Mouse (Mus musculus): ENCODE results near the gene Atp11a. TPM values are rescaled to one million over a fixed set of nuclear protein-coding genes. Genes with fewer than 3 reads are reported as not detected.

The Atp11a gene
- total and polyA plus RNA-seq, 3 experiments = 20.9 to 39.7 TPM; not detected in 1

DNA sequence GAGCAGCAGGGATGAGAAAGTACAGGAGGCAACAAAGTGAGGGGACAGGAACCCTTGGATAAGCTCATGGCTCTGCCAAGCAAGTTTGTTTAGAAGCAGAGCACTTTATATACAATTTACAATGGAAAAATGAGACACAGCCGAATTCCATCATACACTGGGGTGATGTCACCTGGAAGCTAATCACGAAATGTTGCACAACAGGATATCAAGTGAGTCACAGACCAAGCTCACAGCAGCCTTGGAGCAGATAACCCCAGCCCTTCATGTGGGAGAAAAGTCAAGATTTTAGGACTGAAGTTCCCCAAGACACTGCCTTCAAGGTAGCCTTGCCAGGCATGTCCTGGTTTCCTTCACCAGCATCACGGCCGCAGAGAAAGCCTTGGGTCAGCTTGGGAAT is 22.7 kb downstream of the Atp11a start:
- H3K27me3 ChIP-seq (ENCODE audit: control insufficient read depth in 1 of 2, insufficient read depth in 2 of 2, low read length in 2 of 2) = no peaks in the 10 kb centered on the region
- peaks cover 16 to 38% of the 10 kb centered on the region in 2 experiments for H3K4me1 ChIP-seq (ENCODE audit: control insufficient read depth in 1 of 2, insufficient read depth in 2 of 2, low read length in 2 of 2)
- H3K27ac ChIP-seq (ENCODE audit: control insufficient read depth, low read depth, low read length) = no peak overlapping the region
- no peak overlapping the region for H3K4me3 ChIP-seq (ENCODE audit: control insufficient read depth in 1 of 2, insufficient read depth in 1 of 2, low read depth in 2 of 2, low read length in 2 of 2)
- no peaks in the 10 kb centered on the region for H3K9me3 ChIP-seq (replicated peaks; ENCODE audit: insufficient read depth, low read length)
- peaks cover 3% of the 10 kb centered on the region; the same call in 1 of the 2 replicates for H3K79me2 ChIP-seq (ENCODE audit: control insufficient read depth, insufficient read depth, low read length, poor library complexity)
- DNase-seq (ENCODE audit: low read depth, low spot score) = peak; percentile 40
- TF ChIP-seq GATA1 (IDR thresholded peaks at IDR 0.05; ENCODE audit: low read depth, low read length) (0 out of 2 replicates have a peak, but pooled peaks have one; percentile 32), TAL1 (IDR thresholded peaks at IDR 0.05; ENCODE audit: low read length) (0 out of 2 replicates have a peak, but pooled peaks have one; percentile 11), MEF2A (IDR thresholded peaks at IDR 0.05; ENCODE audit: extremely low read depth, insufficient replicate concordance, low read depth, low read length, poor library complexity, severe bottlenecking) (no peak), TCF12 (IDR thresholded peaks at IDR 0.05; ENCODE audit: low read depth, low read length) (peak; percentile 30; the same call in 1 of the 2 replicates), JUND (IDR thresholded peaks at IDR 0.05; ENCODE audit: low read depth, low read length) (0 out of 2 replicates have a peak, but pooled peaks have one; percentile 51), USF1 (IDR thresholded peaks at IDR 0.05; ENCODE audit: low read depth, low read length) (no peak), EP300 (IDR thresholded peaks at IDR 0.05; ENCODE audit: low read depth in 1 of 2, low read length in 2 of 2) (peak; percentile 47 to 54), ETS1 (IDR thresholded peaks at IDR 0.05; ENCODE audit: low read depth, low read length) (peak; percentile 67; the same call in 1 of the 2 replicates)
- peaks cover 0 to 19% of the 10 kb centered on the region in 2 experiments; a peak in 3 of 4 replicates for H3K36me3 ChIP-seq (ENCODE audit: control insufficient read depth in 1 of 2, insufficient read depth in 2 of 2, low read length in 2 of 2)
- no peak overlapping the region for H3K9ac ChIP-seq (ENCODE audit: control insufficient read depth, low read depth, low read length, poor library complexity, severe bottlenecking)

DNA sequence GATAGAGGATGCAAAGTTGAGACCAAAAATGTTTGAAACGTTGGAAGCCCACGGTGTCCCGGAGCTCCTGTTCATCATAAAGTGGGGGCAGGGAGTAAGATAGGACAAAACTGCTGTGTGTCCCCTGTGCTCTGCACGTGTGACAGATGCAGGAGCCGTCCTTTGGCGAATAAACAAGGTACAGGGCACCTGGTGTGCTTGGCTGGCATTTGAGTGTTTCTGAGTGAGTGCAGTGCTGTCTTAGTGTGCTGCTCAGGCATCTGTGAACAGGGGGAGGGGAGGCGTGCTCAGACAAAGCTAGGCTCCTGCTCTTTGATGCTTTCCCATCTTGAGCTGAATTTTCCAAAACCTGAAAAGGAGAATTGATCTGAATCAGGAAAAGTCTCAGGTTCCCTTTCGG is 28.7 kb downstream of the Atp11a start:
- Histone ChIP-seq H3K36me3 (ENCODE audit: control insufficient read depth in 1 of 2, insufficient read depth in 2 of 2, low read length in 2 of 2) (peaks cover 0 to 2% of the 10 kb centered on the region in 2 experiments; a peak in 2 of 4 replicates), H3K9me3 (replicated peaks; ENCODE audit: insufficient read depth, low read length) (no peaks in the 10 kb centered on the region), H3K79me2 (ENCODE audit: control insufficient read depth, insufficient read depth, low read length, poor library complexity) (no peaks in the 10 kb centered on the region), H3K4me1 (ENCODE audit: control insufficient read depth in 1 of 2, insufficient read depth in 2 of 2, low read length in 2 of 2) (peaks cover 0 to 8% of the 10 kb centered on the region in 2 experiments; a peak in 2 of 4 replicates), H3K4me3 (ENCODE audit: control insufficient read depth in 1 of 2, insufficient read depth in 1 of 2, low read depth in 2 of 2, low read length in 2 of 2) (no peak overlapping the region), H3K9ac (ENCODE audit: control insufficient read depth, low read depth, low read length, poor library complexity, severe bottlenecking) (no peak overlapping the region), H3K27me3 (ENCODE audit: control insufficient read depth in 1 of 2, insufficient read depth in 2 of 2, low read length in 2 of 2) (no peaks in the 10 kb centered on the region), H3K27ac (ENCODE audit: control insufficient read depth, low read depth, low read length) (no peak overlapping the region)
- TF ChIP-seq ZKSCAN1 (IDR thresholded peaks at IDR 0.05; ENCODE audit: low read depth, low read length) = no peak
- no peak for TF ChIP-seq MEF2A (IDR thresholded peaks at IDR 0.05; ENCODE audit: extremely low read depth, insufficient replicate concordance, low read depth, low read length, poor library complexity, severe bottlenecking)
- TF ChIP-seq RAD21 (IDR thresholded peaks at IDR 0.05; ENCODE audit: low read depth, low read length) = no peak
- TF ChIP-seq POLR2AphosphoS5 (IDR thresholded peaks at IDR 0.05; ENCODE audit: borderline replicate concordance, low read depth, low read length) = no peak
- TF ChIP-seq BHLHE40 (IDR thresholded peaks at IDR 0.05; ENCODE audit: borderline replicate concordance, low read depth, low read length) = no peak
- DNase-seq (ENCODE audit: low read depth, low spot score) = no peak
